Mouse (Mus musculus) spleen, adult 18-20 months (tissue): Measurements from ENCODE around the gene Adgre5.

ENCODE experiments used
- DNase-seq, 2 experiments: peaks; one replicate each; pipeline ENCODE4 v3.0.0; 2022; ENCODE audit warnings: mixed read lengths in 2 of 2

The Adgre5 gene

DNA sequence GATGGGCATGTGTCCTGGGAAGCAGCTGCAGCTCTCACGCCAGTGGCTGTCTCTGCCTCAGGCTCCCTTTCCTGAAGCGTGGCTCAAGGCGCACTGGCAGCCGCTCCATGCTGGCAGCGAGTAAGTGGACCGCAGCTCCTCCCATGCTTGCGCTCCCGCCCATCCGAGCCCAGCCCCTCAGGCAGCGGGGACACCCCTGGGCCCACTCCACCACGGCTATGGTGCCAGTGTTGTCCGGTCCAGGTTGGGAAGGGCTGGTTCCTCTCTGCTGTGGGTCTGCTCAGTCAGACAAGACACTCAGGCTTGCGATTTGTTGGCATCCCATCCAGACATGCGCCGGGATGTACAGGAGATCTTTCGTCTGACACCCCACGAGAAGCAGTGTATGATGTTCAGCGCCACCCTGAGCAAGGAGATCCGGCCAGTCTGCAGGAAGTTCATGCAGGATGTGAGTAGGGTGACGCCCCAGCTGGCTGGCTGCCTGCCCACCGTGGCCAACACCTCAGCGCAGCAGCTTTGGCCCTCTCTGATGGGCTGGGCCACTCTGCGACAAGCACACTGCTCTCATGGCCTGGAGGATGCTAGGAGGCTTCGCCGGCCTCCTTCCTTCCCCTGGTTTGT is 19.6 kb downstream of the Adgre5 start:
- DNase-seq = peak; percentile 29 to 46

DNA sequence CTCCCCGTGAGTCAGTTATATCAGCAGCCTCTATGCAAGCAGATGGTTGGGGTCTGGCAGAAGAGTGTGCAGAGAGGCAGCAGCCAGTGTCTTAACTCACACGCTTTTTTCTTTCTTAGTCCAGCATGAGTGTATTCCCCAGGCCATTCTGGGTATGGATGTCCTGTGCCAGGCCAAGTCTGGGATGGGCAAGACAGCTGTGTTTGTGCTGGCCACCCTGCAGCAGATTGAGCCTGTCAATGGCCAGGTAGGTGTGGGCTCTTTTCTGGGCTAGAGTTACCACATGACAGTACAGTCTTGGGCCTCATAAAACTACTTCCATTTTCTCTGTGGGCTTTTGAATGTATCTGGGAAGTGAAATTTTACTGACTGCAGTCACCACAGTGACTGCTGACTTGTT is 21.4 kb downstream of the Adgre5 start:
- DNase-seq = no peak

GRCm38 (mm10) chr8:83719048-83719447 is 22.1 kb downstream of the Adgre5 start:
- no peak for DNase-seq

DNA sequence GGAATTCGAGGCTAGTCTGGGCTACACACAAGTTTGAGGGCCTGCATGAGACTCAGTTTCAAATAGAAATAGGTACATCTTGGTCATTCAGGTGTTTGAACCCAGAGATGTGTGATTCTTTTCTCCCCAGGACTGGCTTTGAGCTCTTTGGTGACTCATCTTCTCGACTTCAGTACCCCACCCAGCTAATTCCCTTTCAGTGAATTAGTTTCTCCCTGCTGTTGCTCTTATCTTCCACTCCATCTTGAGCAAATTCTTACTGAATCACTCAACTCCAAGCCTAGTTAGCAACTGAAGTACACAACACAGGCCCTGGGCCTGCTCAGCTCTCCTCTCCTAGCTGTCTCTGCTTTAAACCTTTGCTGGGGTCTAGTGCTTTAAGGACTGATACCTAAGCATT is 24.6 kb downstream of the Adgre5 start:
- no peak for DNase-seq

DNA sequence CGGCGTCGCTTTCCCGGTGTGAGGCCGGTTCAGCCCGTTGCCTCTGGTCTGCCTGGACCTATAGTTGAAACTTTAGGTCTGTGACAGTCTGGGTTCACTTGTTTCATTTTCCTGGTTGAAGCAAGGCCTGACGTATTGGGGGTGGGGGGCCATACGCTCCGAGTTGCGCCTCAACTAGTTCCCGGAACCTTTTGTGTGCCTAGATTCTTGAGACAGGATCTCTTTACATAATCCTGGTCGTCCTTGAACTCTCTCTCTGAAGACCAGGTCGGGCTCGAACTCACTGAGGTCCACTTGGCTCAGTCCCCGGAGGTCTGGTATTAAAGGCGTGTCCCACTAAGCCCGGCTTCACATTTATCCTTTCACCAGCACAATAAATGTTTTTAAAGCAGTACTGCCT is 25.4 kb downstream of the Adgre5 start:
- DNase-seq = no peak

DNA sequence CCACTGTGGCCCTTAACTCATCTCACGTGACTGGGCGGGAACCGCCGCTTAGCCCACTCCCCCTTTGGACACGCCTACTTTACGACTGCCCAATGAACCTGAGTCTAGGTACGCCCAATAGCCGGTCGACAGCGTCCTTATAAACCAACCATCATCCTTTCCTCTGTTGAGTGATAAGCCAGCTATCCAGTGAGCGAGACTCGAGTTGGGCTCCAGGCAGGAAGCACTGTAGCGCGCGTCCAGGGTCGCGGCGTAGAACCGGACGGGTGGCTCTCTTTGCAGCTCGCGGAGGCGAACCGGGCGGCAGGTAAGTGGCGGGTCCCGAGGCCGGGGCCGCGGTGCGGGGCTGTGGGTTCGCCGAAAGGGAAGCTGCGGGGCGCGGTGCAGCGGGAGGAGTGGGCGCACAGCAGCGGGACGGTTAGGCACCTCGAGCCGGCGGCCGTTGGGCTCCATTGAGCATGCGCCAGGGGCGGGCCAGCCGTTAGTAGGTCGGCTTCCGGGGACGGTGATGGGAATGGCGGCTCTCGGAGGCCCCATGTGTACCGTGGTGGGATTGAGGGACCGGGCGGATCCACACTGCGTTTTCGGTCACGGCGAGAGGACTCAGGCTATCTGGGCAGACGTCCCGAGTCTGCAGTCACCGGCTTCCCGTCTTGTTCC is 26.0 kb downstream of the Adgre5 start, which contains the start of gene Ddx39:
Gene Ddx39 (plus strand): TSS at position 147 of the 660 bp plus-strand sequence.
- DNase-seq = peak; percentile 91 to 94

DNA sequence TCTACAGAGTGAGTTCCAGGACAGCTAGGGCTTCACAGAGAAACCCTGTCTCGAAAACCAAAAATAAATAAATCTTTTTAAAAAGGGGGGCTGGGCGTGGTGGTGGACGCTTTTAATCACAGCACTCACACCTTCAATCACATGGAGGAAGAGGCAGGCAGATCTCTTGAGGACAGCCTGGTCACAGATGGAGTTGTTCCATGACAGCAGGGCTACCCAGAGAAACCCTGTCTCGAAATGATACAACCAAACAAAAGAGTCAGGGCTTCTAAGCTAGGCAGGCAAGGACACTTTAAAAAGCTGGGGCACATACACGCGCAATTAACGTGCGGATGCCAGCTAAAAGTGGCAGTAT is 26.5 kb downstream of the Adgre5 start:
- DNase-seq = no peak

- no peak for DNase-seq
Observed at GRCm38 (mm10) chr8:83707554-83707953, 33.6 kb downstream of the Adgre5 start.

DNA sequence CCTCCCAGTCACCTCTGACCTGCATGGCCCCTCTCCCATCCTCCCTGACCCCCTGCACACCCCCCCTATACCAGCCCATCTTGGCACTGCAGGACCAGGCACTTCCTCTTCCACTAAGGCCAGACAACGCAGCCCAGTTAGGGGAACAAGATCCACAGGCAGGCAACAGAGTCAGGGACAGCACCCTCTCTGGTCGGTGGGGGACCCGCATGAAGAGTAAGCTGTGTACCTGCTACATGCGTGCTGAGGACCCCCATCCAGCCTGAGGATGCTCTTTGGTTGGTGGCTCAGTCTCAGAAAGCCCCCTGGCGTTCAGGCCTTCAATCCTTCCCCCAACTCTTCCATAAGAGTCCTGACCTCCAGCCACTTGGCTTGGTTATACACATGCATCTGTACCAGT is 34.7 kb downstream of the Adgre5 start:
- no peak for DNase-seq

DNA sequence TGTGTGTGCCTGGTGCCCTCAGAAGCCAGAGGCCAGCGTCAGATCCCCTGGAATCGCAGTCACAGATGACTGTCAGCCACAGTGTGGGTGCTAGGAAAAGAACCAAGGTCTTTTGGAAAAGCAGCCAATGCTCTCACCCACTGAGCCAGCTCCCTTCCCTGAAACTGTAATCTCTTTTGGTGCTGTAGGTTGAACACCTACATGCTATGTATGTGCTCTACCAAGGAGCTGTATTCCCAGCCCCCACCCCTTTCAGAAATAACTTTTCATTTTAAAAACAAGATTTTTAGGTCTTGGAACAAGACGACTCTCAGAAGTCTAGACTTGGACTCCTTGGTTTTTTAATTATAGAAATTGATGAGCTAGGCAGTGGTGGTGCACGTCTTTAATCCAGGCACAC is 37.7 kb downstream of the Adgre5 start:
- no peak for DNase-seq

GRCm38 (mm10) chr8:83700423-83701085 is 40.6 kb downstream of the Adgre5 start:
- no peak for DNase-seq

GRCm38 (mm10) chr8:83699566-83699965 is 41.6 kb downstream of the Adgre5 start:
- peak in 1 of 2 experiments; percentile 35 for DNase-seq

DNA sequence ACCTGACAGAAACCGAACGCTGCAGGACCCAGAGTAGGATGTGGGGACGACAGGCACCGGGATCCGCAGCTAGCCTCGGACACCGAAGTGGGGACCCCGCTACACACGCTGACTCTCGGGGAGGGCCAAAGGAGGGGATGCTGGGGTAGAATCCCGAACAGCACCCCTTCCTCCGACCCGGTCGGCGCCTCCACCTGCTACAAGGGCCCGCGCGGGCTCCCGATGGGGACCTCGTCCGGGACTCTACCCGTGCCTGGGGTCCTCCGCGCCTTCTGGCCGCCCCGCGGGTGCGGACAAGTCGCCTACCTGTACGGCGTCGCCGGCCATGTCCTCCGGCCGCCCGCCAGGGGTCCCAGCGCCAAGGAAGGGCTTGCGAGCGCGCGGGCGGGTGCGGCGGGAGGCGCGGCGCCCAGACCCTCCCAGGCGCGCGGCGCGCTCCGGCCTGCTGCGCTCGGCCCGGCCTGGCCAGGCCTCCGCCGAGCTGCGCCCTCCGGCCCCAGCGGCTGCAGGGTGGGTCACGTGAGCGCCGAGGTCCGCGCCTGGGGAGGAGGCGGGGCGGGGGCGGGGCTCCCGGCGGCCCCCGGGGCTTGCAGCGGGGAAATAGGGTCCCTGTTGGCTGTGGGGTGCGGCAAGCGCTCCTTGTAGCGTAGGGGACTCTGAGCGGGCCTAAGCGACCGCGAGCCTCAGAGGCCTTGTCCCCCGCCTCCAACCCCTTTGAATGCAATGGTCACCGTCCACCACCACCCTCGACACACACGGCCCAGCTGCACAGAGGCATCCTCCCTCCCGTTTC is 42.3 kb downstream of the Adgre5 start, which contains the start of gene Pkn1:
Gene Pkn1 (minus strand): TSS at position 519 of the 793 bp plus-strand sequence.
- DNase-seq = peak; percentile 76 to 77

- peak; percentile 73 to 75 for DNase-seq
Observed at GRCm38 (mm10) chr8:83698291-83698660, 42.9 kb downstream of the Adgre5 start.

- DNase-seq = no peak
Observed at GRCm38 (mm10) chr8:83697374-83698220, 43.5 kb downstream of the Adgre5 start.

GRCm38 (mm10) chr8:83695351-83696106 is 45.6 kb downstream of the Adgre5 start:
- DNase-seq = peak; percentile 39 to 49

DNA sequence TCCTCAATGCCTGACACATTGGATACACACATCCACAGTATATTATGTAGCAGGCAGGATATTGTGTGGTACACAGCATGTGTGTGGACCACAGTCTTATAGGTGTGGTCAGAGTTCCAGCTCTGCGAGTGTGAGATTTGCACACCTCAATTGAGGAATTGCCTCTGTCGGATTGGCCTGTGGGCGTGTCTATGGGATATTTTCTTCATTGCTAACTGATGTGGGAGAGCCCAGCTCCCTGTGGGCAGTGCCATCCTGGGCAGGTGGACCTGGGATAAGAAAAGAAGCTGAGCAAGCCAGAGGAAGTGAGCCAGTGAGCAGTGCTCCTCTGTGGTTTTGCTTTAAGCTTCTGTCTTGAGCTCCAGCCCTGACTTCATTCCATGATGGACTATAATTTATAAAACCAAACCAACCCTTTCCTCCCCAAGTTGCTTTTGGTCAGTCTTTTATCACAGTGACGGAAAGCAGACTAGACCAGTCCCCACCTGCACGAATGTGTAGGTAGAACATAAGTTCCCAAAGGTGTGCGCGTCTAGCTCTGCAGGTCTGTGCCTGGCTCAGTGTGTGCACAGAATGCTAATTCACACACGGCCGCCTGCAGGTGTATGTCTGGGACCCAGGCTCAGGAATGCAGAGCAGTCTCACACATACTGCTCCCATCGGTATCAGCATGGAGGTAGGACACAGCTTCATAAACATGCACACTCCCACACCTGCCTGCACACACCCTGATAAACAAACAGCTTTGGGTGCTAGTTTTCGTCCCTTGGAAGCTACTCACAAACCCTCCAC is 46.6 kb downstream of the Adgre5 start:
- no peak for DNase-seq

DNA sequence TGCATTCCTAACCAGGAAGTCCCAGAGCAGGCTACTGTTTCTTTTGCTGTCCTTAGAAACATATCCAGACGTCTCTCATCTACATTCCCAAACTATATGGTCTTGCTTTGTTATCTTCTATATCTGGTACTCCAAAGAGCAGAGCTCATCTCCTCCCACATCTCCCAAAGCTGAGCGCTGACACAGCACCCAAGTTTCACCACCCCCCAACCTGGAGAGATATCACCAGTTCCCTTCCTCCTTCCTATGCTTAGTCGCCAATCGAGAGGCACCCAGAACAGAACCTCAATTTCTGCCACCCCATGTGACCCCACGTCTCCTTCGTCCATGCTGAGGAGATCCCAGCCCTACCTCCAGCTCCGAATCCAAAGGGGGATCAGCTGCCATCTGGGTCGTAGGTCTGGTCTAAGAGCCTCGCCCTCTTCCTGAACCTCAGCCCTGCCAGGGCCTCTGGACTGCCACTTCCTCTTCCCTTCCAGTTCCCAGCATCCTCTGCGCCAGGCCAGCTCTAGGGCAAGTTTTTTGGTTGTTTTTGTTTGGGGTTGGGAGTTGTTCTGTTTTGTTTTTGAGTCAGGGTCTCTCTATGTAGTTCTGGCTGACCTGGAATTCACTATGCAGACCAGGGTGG is 47.4 kb downstream of the Adgre5 start:
- DNase-seq = peak in 1 of 2 experiments; percentile 36

DNA sequence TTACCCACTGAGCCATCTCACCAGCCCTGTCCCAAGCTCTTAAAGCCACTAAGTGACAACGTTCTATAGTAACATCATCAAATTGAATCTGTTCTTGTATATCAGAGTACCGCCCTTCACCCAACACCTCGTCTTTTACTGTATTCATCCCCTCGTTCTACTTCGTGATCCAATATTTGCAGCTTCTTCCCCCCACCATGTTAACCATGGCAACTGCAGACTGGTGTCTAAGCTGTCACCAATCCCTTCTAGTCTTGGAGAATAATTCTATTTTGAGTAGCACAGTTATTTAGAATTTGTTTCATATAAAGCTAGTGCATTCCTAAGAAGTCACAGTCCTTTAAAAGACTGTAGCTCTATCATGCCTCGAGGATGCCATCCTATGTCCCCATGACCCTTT is 51.9 kb downstream of the Adgre5 start:
- DNase-seq = no peak

GRCm38 (mm10) chr8:83684517-83684916 is 56.6 kb downstream of the Adgre5 start:
- DNase-seq = no peak
